In the genomic region with DNA sequence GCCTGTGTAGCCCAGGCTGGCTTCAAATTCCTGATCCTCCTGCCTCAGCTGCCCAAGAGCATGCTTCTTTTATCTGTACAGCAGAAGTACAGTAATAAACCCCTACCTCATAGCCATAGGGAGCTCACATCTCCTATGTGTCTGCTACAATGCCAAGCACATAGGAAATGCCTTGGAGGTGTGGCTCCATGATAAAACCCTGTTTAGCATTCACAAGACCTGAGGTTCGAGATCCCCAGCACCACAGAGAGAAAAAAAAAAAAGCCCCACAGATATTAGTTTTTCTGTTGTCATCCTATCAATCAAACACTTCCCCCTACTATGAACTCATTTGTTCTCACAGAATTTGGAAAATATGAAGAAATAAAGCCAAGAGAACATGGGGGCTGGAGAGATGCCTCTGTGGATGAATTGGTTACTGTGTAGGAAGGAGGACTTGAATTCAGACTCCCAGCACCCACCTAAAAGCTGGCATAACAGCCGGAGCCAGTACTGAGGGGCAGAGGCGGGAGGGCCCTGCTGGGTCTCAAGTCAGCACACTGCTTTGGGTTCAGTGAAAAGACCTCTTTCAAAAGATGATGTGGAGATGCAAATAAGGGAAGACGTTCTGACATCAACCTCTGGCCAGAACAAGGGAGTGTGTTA, we compare ENCODE assay signal across 9 mouse cellular contexts. TPM values are rescaled to one million over a fixed set of nuclear protein-coding genes. Genes with fewer than 3 reads are reported as not detected.
"Had no signal": no experiment of that assay in that cellular context is flagged by ENCODE, and none has a peak within 500 bp of the region (broad histone marks: within the 10 kb centered on the region; RNA-seq: fewer than 3 reads in every experiment).

No protein-coding gene starts in this region.

- H3K9ac ChIP-seq: intestine, embryonic 15.5 days; midbrain, embryonic 12.5 days had no signal

- H3K36me3 ChIP-seq: intestine, embryonic 15.5 days; limb, embryonic 10.5 days; midbrain, embryonic 12.5 days had no signal

- H3K9me3 ChIP-seq: intestine, embryonic 15.5 days; limb, embryonic 10.5 days; midbrain, embryonic 12.5 days had no signal

- ATAC-seq: intestine, embryonic 15.5 days; midbrain, embryonic 16.5 days had no signal

- H3K4me1 ChIP-seq: intestine, embryonic 15.5 days; limb, embryonic 10.5 days; midbrain, embryonic 12.5 days had no signal

- H3K4me2 ChIP-seq: intestine, embryonic 15.5 days; midbrain, embryonic 12.5 days had no signal

- H3K4me3 ChIP-seq: intestine, embryonic 15.5 days; limb, embryonic 10.5 days; midbrain, embryonic 12.5 days had no signal

- DNase-seq: kidney, adult 18-20 months; kidney, postnatal 10 days; lung, adult 18-20 months; right cerebral cortex, postnatal 14 days; thymus, postnatal 36 days had no signal

- H3K27ac ChIP-seq: intestine, embryonic 15.5 days; limb, embryonic 10.5 days; midbrain, embryonic 12.5 days had no signal

RNA-seq across cellular contexts. Expression of a gene that starts 11.8 kb away (rescaled TPM):
- polyA plus RNA-seq: limb, embryonic 10.5 days had no signal
